Mouse (Mus musculus) induced T-regulatory cell, adult 2 months (primary cell): Measurements from ENCODE around the gene Ankrd6.
"Not testable (repeated sequence)": the region's sequence is repeated elsewhere in the genome, so short reads cannot be mapped to it uniquely, and the experiment has no call there.

Experiments used
- DNase-seq: peaks from one replicate; pipeline ENCODE4 v3.0.0-alpha.2; 2012; ENCODE audit warnings: low read depth

The Ankrd6 gene

GRCm38 (mm10) chr4:32950356-32951034 lies at the start of gene Ankrd6:
TSS of gene Ankrd6 (minus strand) at chr4:32950841.
- DNase-seq = peak; percentile 88

- DNase-seq = no peak
Observed at GRCm38 (mm10) chr4:32998996-32999395, 48.4 kb upstream of the Ankrd6 start.

GRCm38 (mm10) chr4:32997571-32997970 lies 46.9 kb upstream of the Ankrd6 start:
- DNase-seq = no peak

GRCm38 (mm10) chr4:32996083-32996482 lies 45.4 kb upstream of the Ankrd6 start:
- DNase-seq = no peak

- DNase-seq = peak; percentile 29
Observed at GRCm38 (mm10) chr4:32994168-32994567, 43.5 kb upstream of the Ankrd6 start.

- no peak for DNase-seq
Observed at GRCm38 (mm10) chr4:32989346-32989745, 38.7 kb upstream of the Ankrd6 start.

GRCm38 (mm10) chr4:32987006-32987405 lies 36.4 kb upstream of the Ankrd6 start:
- no peak for DNase-seq

- no peak for DNase-seq
Observed at GRCm38 (mm10) chr4:32985684-32986083, 35.0 kb upstream of the Ankrd6 start.

GRCm38 (mm10) chr4:32984801-32985675 lies 34.4 kb upstream of the Ankrd6 start:
- peak; percentile 42 for DNase-seq

- DNase-seq = peak; percentile 51
Observed at GRCm38 (mm10) chr4:32984242-32984641, 33.6 kb upstream of the Ankrd6 start.

- peak; percentile 69 for DNase-seq
Observed at GRCm38 (mm10) chr4:32983176-32984155, 32.8 kb upstream of the Ankrd6 start.

- peak; percentile 71 for DNase-seq
Observed at GRCm38 (mm10) chr4:32982716-32983175, 32.1 kb upstream of the Ankrd6 start, which contains the start of gene Rragd. TSS of gene Rragd (plus strand) at chr4:32983037.

GRCm38 (mm10) chr4:32982041-32982715 lies 31.5 kb upstream of the Ankrd6 start:
- DNase-seq = no peak

- peak; percentile 33 for DNase-seq
Observed at GRCm38 (mm10) chr4:32981617-32982016, 31.0 kb upstream of the Ankrd6 start.

GRCm38 (mm10) chr4:32980061-32980460 lies 29.4 kb upstream of the Ankrd6 start:
- DNase-seq = no peak

GRCm38 (mm10) chr4:32977331-32977730 lies 26.7 kb upstream of the Ankrd6 start:
- DNase-seq = no peak

- not testable (repeated sequence) for DNase-seq
Observed at GRCm38 (mm10) chr4:32964619-32965018, 14.0 kb upstream of the Ankrd6 start.

GRCm38 (mm10) chr4:32961394-32961793 lies 10.8 kb upstream of the Ankrd6 start:
- DNase-seq = no peak

- DNase-seq = no peak
Observed at GRCm38 (mm10) chr4:32956423-32956822, 5.8 kb upstream of the Ankrd6 start.

- DNase-seq = no peak
Observed at GRCm38 (mm10) chr4:32952681-32953080, 2.0 kb upstream of the Ankrd6 start.
